Mouse (Mus musculus) kidney, adult 9 months (tissue): ENCODE measurements around the gene 5730596B20Rik.

Experiments used
- DNase-seq: peaks from one replicate; pipeline ENCODE4 v3.0.0; 2022

5730596B20Rik gene

DNA sequence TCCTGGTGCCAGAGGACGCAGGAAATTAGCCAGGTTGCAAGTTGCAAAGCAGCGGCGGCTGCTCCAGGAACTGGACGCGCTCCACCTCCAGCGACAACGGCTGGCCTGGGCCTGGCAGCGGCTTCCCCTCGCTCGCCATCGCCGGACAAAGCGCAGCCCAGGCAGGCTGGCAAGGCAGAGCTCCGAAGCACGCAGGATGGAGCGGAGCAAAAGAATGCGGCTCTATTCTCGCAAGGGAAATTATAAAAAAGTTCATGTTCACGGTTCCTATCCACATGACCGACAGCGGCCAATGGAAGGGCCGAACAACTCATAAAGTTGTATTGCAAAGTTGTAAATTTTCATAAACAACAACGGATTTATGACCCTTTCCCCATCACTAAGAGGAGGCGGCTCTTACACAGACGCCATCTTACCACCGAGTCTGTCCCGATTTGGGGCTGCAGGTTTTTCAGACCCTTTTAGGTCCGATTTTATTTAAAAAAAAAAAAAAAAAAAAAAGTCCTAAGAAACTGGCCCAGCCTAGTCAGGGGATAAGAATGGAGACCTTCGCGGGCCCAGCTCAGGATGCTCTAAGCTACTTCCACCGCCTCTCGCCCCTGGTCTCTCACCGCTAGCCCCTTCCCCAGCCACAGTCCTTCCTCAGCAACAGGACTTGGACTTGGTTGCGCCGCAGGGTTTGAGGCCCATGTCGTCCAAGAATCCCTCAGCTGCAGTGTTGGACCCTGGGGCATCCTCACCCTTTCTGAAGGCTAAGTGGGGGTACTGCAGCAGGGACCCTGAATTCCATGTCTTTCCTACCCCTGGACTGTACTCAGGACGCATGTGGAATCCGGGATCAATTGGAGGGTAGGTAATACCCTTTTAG, 36.1 kb downstream of the 5730596B20Rik start, which contains the start of the genes Hoxa3 and Gm28308:
Gene Hoxa3 (minus strand): TSS at position 218 of the 868 bp plus-strand sequence.
Gene Gm28308 (minus strand): TSS at position 221 of the 868 bp plus-strand sequence.
- peak; percentile 92 for DNase-seq

GRCm38 (mm10) chr6:52214271-52214670, 37.0 kb downstream of the 5730596B20Rik start:
- DNase-seq: peak; percentile 36

DNA sequence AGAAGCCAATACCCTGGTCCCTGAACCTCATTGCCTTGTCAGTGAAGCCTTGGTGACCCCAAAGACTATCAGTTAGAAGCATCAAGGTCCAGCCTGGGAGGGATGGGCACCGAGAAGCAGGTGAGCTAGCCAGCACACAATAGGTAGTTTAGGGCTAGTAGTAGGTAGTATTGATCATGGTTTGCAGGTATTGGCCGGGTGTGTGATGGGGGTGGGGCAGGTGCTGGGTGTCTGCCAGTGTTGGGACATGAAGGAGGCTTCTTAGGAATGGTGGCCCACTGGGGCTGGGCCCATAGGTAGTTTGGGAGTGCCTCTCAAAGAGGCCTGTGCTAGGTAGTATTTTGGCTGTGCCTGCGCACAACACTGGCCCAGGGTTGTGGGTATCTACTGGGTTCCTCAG, 37.8 kb downstream of the 5730596B20Rik start:
- DNase-seq: peak; percentile 31

- DNase-seq: peak; percentile 52
Measured at GRCm38 (mm10) chr6:52215771-52216535, 38.7 kb downstream of the 5730596B20Rik start.

GRCm38 (mm10) chr6:52216691-52217458, 39.6 kb downstream of the 5730596B20Rik start:
- no peak for DNase-seq

DNA sequence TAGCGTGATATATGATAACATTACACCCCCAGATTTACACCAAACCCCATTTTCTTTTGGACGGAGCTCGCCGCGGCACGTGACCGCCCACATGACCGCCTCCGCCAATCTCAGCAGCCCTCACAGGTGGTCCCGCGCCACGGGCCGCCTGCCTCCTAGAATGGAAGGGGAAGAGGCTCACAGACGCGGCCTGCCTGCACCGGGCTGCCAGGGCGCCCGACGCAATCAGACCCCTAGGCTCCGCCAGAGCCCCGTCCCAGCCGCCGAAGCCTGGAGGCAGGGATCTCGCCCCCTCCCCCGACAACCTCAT, 40.1 kb downstream of the 5730596B20Rik start:
- peak; percentile 96 for DNase-seq

- DNase-seq: peak; percentile 52
Measured at GRCm38 (mm10) chr6:52217895-52218642, 40.8 kb downstream of the 5730596B20Rik start.

- DNase-seq: peak; percentile 45
Measured at GRCm38 (mm10) chr6:52218643-52219215, 41.4 kb downstream of the 5730596B20Rik start.

DNA sequence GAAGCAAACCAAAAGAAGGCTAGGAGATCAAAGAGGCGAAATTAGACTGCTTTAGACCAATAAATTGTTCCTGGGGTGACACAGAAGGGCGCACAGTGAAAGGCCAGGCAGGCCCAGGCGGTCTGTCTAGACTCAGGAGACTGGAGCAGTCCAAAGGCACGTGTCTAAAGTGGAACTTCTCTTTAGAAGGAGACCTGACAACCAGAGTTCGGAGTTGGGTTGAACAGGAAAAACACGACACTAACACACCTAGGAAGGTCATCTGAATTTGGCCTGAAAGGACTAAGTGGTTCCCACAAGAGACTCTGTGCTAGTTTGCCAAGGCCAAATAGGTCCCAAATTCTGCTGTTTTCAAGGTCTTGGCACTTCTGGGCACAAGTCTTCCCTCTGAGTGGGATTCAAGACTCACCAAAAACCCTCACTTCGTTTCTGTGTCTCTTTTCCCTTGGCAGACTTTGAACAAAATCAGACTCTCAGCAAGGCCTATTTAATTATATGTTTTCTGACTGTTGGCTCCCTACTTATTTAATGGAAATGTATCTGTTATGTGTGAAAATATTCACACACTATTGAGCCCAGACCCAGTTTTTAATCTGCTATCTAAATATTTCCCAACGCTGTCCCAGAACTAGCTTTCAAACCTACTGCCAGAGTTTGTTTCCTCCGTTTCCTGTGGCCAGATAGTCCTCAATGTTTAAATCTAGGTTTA, 42.1 kb downstream of the 5730596B20Rik start:
- DNase-seq: peak; percentile 54

GRCm38 (mm10) chr6:52220003-52220864, 42.9 kb downstream of the 5730596B20Rik start:
- DNase-seq: peak; percentile 75

DNA sequence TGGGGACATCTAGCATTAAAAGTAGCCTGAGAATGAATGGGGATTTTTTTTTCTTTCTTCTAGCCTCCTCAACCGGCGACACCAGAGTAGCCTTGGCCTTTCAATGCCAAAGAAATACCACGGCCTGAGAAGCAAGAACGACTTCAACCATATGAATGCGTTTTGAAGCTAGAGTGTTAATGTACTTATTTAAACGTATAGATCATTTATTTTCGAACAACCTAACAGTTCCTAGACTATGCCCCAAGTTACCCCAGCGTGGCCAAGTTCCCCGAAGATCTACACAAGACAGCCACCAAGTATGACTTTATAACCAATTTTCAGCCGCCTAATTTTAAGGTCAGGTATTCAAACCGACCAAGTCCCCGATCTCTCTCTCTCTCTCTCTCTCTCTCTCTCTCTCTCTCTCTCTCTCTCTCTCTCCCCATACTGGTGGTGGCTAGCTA, 43.6 kb downstream of the 5730596B20Rik start:
- DNase-seq: no peak

- DNase-seq: peak; percentile 97
Measured at GRCm38 (mm10) chr6:52221337-52221992, 44.2 kb downstream of the 5730596B20Rik start, which contains the start of gene Hoxa7. Hoxa7 (minus strand) TSS chr6:52221854.

DNA sequence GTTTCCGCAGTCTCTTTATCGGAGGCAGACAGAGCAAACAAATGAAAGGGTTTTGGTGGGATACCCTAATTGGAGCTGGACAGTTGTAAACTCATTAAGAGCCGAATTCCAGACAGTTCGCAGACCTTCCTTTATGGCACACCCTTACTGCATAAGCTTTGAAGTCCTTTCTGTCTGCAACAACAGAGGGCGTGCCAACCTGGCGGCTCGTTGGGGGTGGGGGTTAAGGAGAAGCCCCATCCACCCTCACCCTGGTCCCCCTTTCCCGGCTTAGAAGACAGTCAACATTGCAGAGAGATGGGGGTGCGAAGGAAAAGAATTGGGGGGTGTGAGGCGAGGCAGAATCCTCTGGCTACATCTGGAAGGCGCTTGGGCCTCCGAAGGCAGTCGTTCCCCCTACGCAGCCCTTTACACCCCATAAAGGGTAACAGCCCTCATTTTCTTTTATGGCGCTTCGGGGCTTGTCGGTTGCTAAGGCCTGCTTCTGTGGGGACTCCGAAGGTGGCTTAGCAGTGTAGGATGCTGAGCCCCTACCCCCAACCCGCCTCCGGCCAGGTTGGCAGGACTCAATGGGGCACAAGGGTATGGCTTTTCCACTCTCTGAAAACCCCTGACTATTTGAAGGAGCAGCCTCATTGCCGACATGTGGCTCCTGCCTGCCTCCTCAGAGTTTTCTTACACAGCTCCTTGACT, 44.8 kb downstream of the 5730596B20Rik start:
- no peak for DNase-seq

- DNase-seq: peak; percentile 37
Measured at GRCm38 (mm10) chr6:52222729-52223128, 45.4 kb downstream of the 5730596B20Rik start.

DNA sequence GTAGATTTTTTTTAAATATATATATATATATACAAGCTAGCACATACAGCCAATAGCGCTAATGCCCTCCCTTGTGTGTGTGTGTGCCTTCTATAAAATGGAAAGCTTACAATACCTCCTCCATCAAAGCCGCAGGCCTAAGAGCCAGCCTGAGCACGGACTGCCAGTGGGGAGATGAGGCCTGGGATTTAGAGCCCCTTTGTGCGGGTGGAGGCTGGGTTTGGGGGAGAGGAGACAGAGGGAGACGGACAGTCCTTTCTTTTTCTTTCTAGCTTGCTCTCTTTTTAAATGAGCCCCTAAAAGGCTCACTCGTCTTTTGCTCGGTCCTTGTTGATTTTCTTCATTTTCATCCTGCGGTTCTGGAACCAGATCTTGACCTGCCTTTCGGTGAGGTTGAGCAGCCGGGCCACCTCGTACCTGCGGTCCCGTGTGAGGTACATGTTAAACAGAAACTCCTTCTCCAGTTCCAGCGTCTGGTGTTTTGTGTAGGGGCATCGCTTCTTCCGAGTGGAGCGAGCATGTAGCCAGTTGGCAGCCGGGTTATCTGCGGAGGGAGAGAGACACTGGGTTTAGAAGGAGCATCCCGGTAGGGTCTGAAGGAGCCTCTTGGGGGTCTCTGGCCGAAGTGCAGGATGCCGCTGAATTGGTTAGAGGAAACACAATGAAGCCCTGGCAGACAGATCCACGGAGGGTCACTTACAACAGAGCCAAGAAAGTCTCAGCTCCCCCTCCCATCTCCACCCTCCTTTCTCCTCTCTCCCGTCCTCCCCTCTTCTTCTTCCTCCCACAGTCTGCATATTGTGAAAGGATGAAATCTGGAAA, 46.9 kb downstream of the 5730596B20Rik start:
- DNase-seq: peak; percentile 42

GRCm38 (mm10) chr6:52224895-52225611, 47.8 kb downstream of the 5730596B20Rik start:
- peak; percentile 44 for DNase-seq
